Comparison of ENCODE assay signal across 23 mouse cellular contexts in genomic region chr3:88049532-88049931, GRCm38 (mm10). TPM values are rescaled to one million over a fixed set of nuclear protein-coding genes. Genes with fewer than 3 reads are reported as not detected.
A peak's percentile ranks its signal among the peaks of the same experiment; 100 is the strongest.
DNase-seq lines count a peak whose midpoint lies in the region; ATAC-seq and TF ChIP-seq lines count a peak whose summit lies in the region.
"Had no signal": no experiment of that assay in that cellular context is flagged by ENCODE, and none has a peak within 500 bp of the region (broad histone marks: within the 10 kb centered on the region; RNA-seq: fewer than 3 reads in every experiment).

No protein-coding gene starts in this region.

- TF ChIP-seq CTCF in stomach, postnatal 0 days (IDR thresholded peaks at IDR 0.05; ENCODE audit: low read depth) = peak; percentile 23

- H3K9ac ChIP-seq in lung, embryonic 15.5 days = no peak overlapping the region
- no peak overlapping the region for H3K9ac ChIP-seq in lung, embryonic 16.5 days (ENCODE audit: low read length)
- H3K9ac ChIP-seq in stomach, postnatal 0 days (ENCODE audit: low read length) = no peak overlapping the region
- H3K9ac ChIP-seq: embryonic facial prominence, embryonic 12.5 days; forebrain, embryonic 12.5 days; forebrain, postnatal 0 days; heart, embryonic 12.5 days; hindbrain, embryonic 14.5 days had no signal

- no peaks in the 10 kb centered on the region for H3K27me3 ChIP-seq in lung, embryonic 15.5 days
- no peaks in the 10 kb centered on the region for H3K27me3 ChIP-seq in lung, embryonic 16.5 days (ENCODE audit: control insufficient read depth, insufficient read depth, low read depth, low read length)
- no peaks in the 10 kb centered on the region for H3K27me3 ChIP-seq in stomach, postnatal 0 days (ENCODE audit: control insufficient read depth, insufficient read depth, low read length)
- H3K27me3 ChIP-seq: embryonic facial prominence, embryonic 12.5 days; forebrain, embryonic 12.5 days; heart, embryonic 12.5 days had no signal

- DNase-seq in lung, postnatal 36 days = peak; percentile 76
- peak; percentile 53 for DNase-seq in stomach, postnatal 0 days (ENCODE audit: low spot score)
- no peak for DNase-seq in natural killer cell, adult 2 months (ENCODE audit: low spot score in 2 of 2)
- DNase-seq in adrenal gland, postnatal 14 days = no peak
- no peak for DNase-seq in thymus, postnatal 0 days (ENCODE audit: low spot score)
- DNase-seq: adrenal gland, adult 2 months; adrenal gland, postnatal 36 days; cerebellum, adult 2 months; cerebellum, postnatal 10 days; forebrain, postnatal 0 days; gastrocnemius, postnatal 25 days had no signal

- no peak overlapping the region for H3K4me2 ChIP-seq in lung, embryonic 15.5 days
- no peak overlapping the region for H3K4me2 ChIP-seq in lung, embryonic 16.5 days (ENCODE audit: low read depth, low read length)
- no peak overlapping the region for H3K4me2 ChIP-seq in stomach, postnatal 0 days (replicated peaks; ENCODE audit: low read depth)
- H3K4me2 ChIP-seq: embryonic facial prominence, embryonic 12.5 days; forebrain, embryonic 12.5 days; heart, embryonic 12.5 days; hindbrain, embryonic 14.5 days had no signal

- H3K36me3 ChIP-seq in lung, embryonic 15.5 days = peaks cover 25% of the 10 kb centered on the region
- H3K36me3 ChIP-seq in lung, embryonic 16.5 days (ENCODE audit: control insufficient read depth, insufficient read depth, low read length) = peaks cover 13% of the 10 kb centered on the region; the same call in 1 of the 2 replicates
- H3K36me3 ChIP-seq in stomach, postnatal 0 days (ENCODE audit: control insufficient read depth, insufficient read depth, low read length) = no peaks in the 10 kb centered on the region; the same call in 1 of the 2 replicates

- ATAC-seq in lung, embryonic 15.5 days (ENCODE audit: borderline replicate concordance, extremely low read depth, low FRiP score, low TSS enrichment) = no peak
- peak; percentile 87 for ATAC-seq in lung, embryonic 16.5 days (ENCODE audit: low read depth)
- peak; percentile 97 for ATAC-seq in stomach, postnatal 0 days (ENCODE audit: low FRiP score, low TSS enrichment)
- ATAC-seq: forebrain, postnatal 0 days had no signal

- no peak for TF ChIP-seq EP300 in stomach, postnatal 0 days (optimal IDR thresholded peaks at IDR 0.05)

- peak overlapping the region; percentile 25 for H3K27ac ChIP-seq in lung, embryonic 15.5 days
- H3K27ac ChIP-seq in lung, embryonic 16.5 days (ENCODE audit: low read length) = 0 out of 2 replicates have a peak overlapping the region, but pooled peaks have one; percentile 6
- H3K27ac ChIP-seq in stomach, postnatal 0 days (replicated peaks) = peak overlapping the region; percentile 59
- H3K27ac ChIP-seq: embryonic facial prominence, embryonic 12.5 days; forebrain, embryonic 12.5 days; hindbrain, embryonic 10.5 days; hindbrain, embryonic 14.5 days had no signal

- 28% methylated on average over 3 of the region's 3 CpGs for WGBS in lung, embryonic 15.5 days
- 30% methylated on average over 3 of the region's 3 CpGs for whole genome bisulfite sequencing in lung, embryonic 16.5 days
- 43% methylated on average over 3 of the region's 3 CpGs for WGBS in stomach, postnatal 0 days

- H3K9me3 ChIP-seq in lung, embryonic 15.5 days = no peaks in the 10 kb centered on the region
- no peaks in the 10 kb centered on the region for H3K9me3 ChIP-seq in lung, embryonic 16.5 days (ENCODE audit: control insufficient read depth, low read length)
- H3K9me3 ChIP-seq in stomach, postnatal 0 days (ENCODE audit: control insufficient read depth, low read length) = no peaks in the 10 kb centered on the region
- H3K9me3 ChIP-seq: embryonic facial prominence, embryonic 12.5 days; forebrain, embryonic 12.5 days; heart, embryonic 12.5 days; hindbrain, embryonic 10.5 days had no signal

- no peak overlapping the region for H3K4me3 ChIP-seq in lung, embryonic 15.5 days
- H3K4me3 ChIP-seq in lung, embryonic 16.5 days (ENCODE audit: low read length) = no peak overlapping the region
- no peak overlapping the region for H3K4me3 ChIP-seq in stomach, postnatal 0 days (ENCODE audit: low read depth, low read length)
- H3K4me3 ChIP-seq: embryonic facial prominence, embryonic 12.5 days; forebrain, embryonic 12.5 days; heart, embryonic 12.5 days; hindbrain, embryonic 10.5 days had no signal

- peaks cover 11% of the 10 kb centered on the region; the same call in 1 of the 2 replicates for H3K4me1 ChIP-seq in lung, embryonic 15.5 days
- peaks cover 5% of the 10 kb centered on the region; the same call in 1 of the 2 replicates for H3K4me1 ChIP-seq in lung, embryonic 16.5 days (replicated peaks; ENCODE audit: control insufficient read depth, insufficient read depth, low read length)
- H3K4me1 ChIP-seq in stomach, postnatal 0 days (replicated peaks; ENCODE audit: control insufficient read depth, insufficient read depth) = no peaks in the 10 kb centered on the region
- H3K4me1 ChIP-seq: embryonic facial prominence, embryonic 12.5 days; forebrain, embryonic 12.5 days had no signal

RNA-seq across cellular contexts. Expression of gene Gpatch4, which starts 6.6 kb away (rescaled TPM):
- 30.6 and 31.6 TPM in 2 replicates for polyA plus RNA-seq in lung, embryonic 15.5 days (2015; fragmentation: Nextera tagmentation; extraction: Ambion mirVana)
- polyA plus RNA-seq in lung, embryonic 16.5 days (2015; fragmentation: Nextera tagmentation; extraction: Ambion mirVana) = 22.4 and 25.6 TPM in 2 replicates
- 17.4 and 19.2 TPM in 2 replicates for polyA plus RNA-seq in stomach, postnatal 0 days (2015; fragmentation: Nextera tagmentation; extraction: Ambion mirVana)
- 15.7 and 22.5 TPM in 2 replicates for total RNA-seq in adrenal gland, postnatal 14 days (2021)
- 34.6 and 37.4 TPM in 2 replicates for polyA plus RNA-seq in thymus, postnatal 0 days (2015; fragmentation: Nextera tagmentation; extraction: Ambion mirVana)

RNA-seq across cellular contexts. Expression of gene Naxe, which starts 8.8 kb away (rescaled TPM):
- polyA plus RNA-seq in lung, embryonic 15.5 days (2015; fragmentation: Nextera tagmentation; extraction: Ambion mirVana) = 199 and 215 TPM in 2 replicates
- polyA plus RNA-seq in lung, embryonic 16.5 days (2015; fragmentation: Nextera tagmentation; extraction: Ambion mirVana) = 203 and 211 TPM in 2 replicates
- 134 and 142 TPM in 2 replicates for polyA plus RNA-seq in stomach, postnatal 0 days (2015; fragmentation: Nextera tagmentation; extraction: Ambion mirVana)
- 135 and 138 TPM in 2 replicates for total RNA-seq in adrenal gland, postnatal 14 days (2021)
- polyA plus RNA-seq in thymus, postnatal 0 days (2015; fragmentation: Nextera tagmentation; extraction: Ambion mirVana) = 145 and 155 TPM in 2 replicates

RNA-seq across cellular contexts. Expression of gene Hapln2, which starts 22.1 kb away (rescaled TPM):
- polyA plus RNA-seq in lung, embryonic 15.5 days (2015; fragmentation: Nextera tagmentation; extraction: Ambion mirVana) = 0.07 and 0.23 TPM in 2 replicates
- polyA plus RNA-seq in lung, embryonic 16.5 days (2015; fragmentation: Nextera tagmentation; extraction: Ambion mirVana) = 0.10 and 0.28 TPM in 2 replicates
- polyA plus RNA-seq in stomach, postnatal 0 days (2015; fragmentation: Nextera tagmentation; extraction: Ambion mirVana) = not detected in 2 replicates
- not detected in 2 replicates for total RNA-seq in adrenal gland, postnatal 14 days (2021)
- 0.16 TPM in 1 of 2 replicates, not detected in the other for polyA plus RNA-seq in thymus, postnatal 0 days (2015; fragmentation: Nextera tagmentation; extraction: Ambion mirVana)
- total RNA-seq: adrenal gland, adult 2 months; adrenal gland, postnatal 36 days; ES-E14; gastrocnemius, adult 18-20 months; gastrocnemius, postnatal 25 days; granulocyte monocyte progenitor cell, adult 5-6 weeks; heart, adult 8-10 months; heart, postnatal 25 days had no signal
- polyA plus RNA-seq: forebrain, embryonic 12.5 days had no signal

RNA-seq across cellular contexts. Expression of gene Ttc24, which starts 28.6 kb away (rescaled TPM):
- not detected in 2 replicates for polyA plus RNA-seq in lung, embryonic 15.5 days (2015; fragmentation: Nextera tagmentation; extraction: Ambion mirVana)
- not detected in 2 replicates for polyA plus RNA-seq in lung, embryonic 16.5 days (2015; fragmentation: Nextera tagmentation; extraction: Ambion mirVana)
- not detected in 2 replicates for polyA plus RNA-seq in stomach, postnatal 0 days (2015; fragmentation: Nextera tagmentation; extraction: Ambion mirVana)
- total RNA-seq in adrenal gland, postnatal 14 days (2021) = not detected in 2 replicates
- 0.69 and 0.76 TPM in 2 replicates for polyA plus RNA-seq in thymus, postnatal 0 days (2015; fragmentation: Nextera tagmentation; extraction: Ambion mirVana)
- total RNA-seq: adrenal gland, adult 2 months; adrenal gland, postnatal 36 days; ES-E14; gastrocnemius, adult 18-20 months; gastrocnemius, postnatal 25 days; granulocyte monocyte progenitor cell, adult 5-6 weeks; heart, adult 8-10 months; heart, postnatal 25 days had no signal
- polyA plus RNA-seq: adrenal gland, adult 2 months; cerebellum, adult 2 months; forebrain, postnatal 0 days; heart, embryonic 12.5 days; hindbrain, embryonic 10.5 days; hindbrain, embryonic 14.5 days had no signal

RNA-seq across cellular contexts. Expression of gene Iqgap3, which starts 32.2 kb away (rescaled TPM):
- 25.2 and 26.6 TPM in 2 replicates for polyA plus RNA-seq in lung, embryonic 15.5 days (2015; fragmentation: Nextera tagmentation; extraction: Ambion mirVana)
- polyA plus RNA-seq in lung, embryonic 16.5 days (2015; fragmentation: Nextera tagmentation; extraction: Ambion mirVana) = 23.4 and 26.9 TPM in 2 replicates
- polyA plus RNA-seq in stomach, postnatal 0 days (2015; fragmentation: Nextera tagmentation; extraction: Ambion mirVana) = 3.8 and 4.5 TPM in 2 replicates
- 7.3 and 8.0 TPM in 2 replicates for total RNA-seq in adrenal gland, postnatal 14 days (2021)
- 5.8 and 6.1 TPM in 2 replicates for polyA plus RNA-seq in thymus, postnatal 0 days (2015; fragmentation: Nextera tagmentation; extraction: Ambion mirVana)

Comparison
In these comparisons a context has a peak if more than half of its experiments do, and no peak if none do; other contexts are left out.
1. H3K27ac ChIP-seq: peak in every context shown above with its lines; median percentile 59 in stomach, postnatal 0 days; 25 in lung, embryonic 15.5 days; 6 in lung, embryonic 16.5 days.
2. DNase-seq: peak in lung, postnatal 36 days (single experiment) and stomach, postnatal 0 days (single experiment); none in natural killer cell, adult 2 months (0 of 2), adrenal gland, postnatal 14 days (single experiment) and thymus, postnatal 0 days (single experiment).